Mouse (Mus musculus) stomach, embryonic 14.5 days (tissue): ENCODE measurements around the gene Gm17359. TPM values are rescaled to one million over a fixed set of nuclear protein-coding genes. Genes with fewer than 3 reads are reported as not detected.

Source experiments
- ATAC-seq: fragments of 200-750 bp; cut with Nextera tagmentation; 2 replicates; pipeline ENCODE4 v1.8.0; 2017; ENCODE audit warnings: low read depth, moderate TSS enrichment; ENCODE audit not compliant: insufficient number of reproducible peaks, insufficient read depth, low FRiP score
- H3K27ac ChIP-seq: fragments of 300-500 bp; sonication (generic); 2 replicates; pipeline ENCODE4 v1.5.1; 2014; ENCODE audit warnings: mild to moderate bottlenecking, low read length, moderate library complexity, mixed read lengths
- H3K27me3 ChIP-seq: fragments of 300-500 bp; sonication (generic); 2 replicates; pipeline ENCODE4 v1.6.1; 2014; ENCODE audit warnings: low read length, control low read depth, mixed read lengths; ENCODE audit not compliant: control insufficient read depth, insufficient read depth
- H3K36me3 ChIP-seq: fragments of 300-500 bp; sonication (generic); 2 replicates; pipeline ENCODE4 v1.6.1; 2014; ENCODE audit warnings: mild to moderate bottlenecking, control low read depth, low read length, moderate library complexity, mixed read lengths; ENCODE audit not compliant: control insufficient read depth, insufficient read depth
- H3K4me1 ChIP-seq: fragments of 300-500 bp; sonication (generic); 2 replicates; pipeline ENCODE4 v1.6.1; 2014; ENCODE audit warnings: low read length, control low read depth, mixed read lengths; ENCODE audit not compliant: control insufficient read depth, insufficient read depth
- H3K4me2 ChIP-seq: fragments of 300-500 bp; sonication (generic); replicated peaks from 2 replicates; pipeline ENCODE4 v1.6.1; 2014; ENCODE audit warnings: low read depth, low read length, control low read depth
- H3K4me3 ChIP-seq: fragments of 300-500 bp; sonication (generic); 2 replicates; pipeline ENCODE4 v1.5.1; 2014; ENCODE audit warnings: low read depth, low read length, control low read depth
- H3K9ac ChIP-seq: fragments of 300-500 bp; sonication (generic); replicated peaks from 2 replicates; pipeline ENCODE4 v1.6.1; 2014; ENCODE audit warnings: low read depth, mild to moderate bottlenecking, control low read depth, low read length, moderate library complexity, mixed read lengths
- H3K9me3 ChIP-seq: fragments of 300-500 bp; sonication (generic); 2 replicates; pipeline ENCODE4 v1.6.1; 2016; ENCODE audit warnings: low read depth, low read length, control low read depth; ENCODE audit not compliant: control insufficient read depth
- WGBS: fragments of 180-500 bp; shearing (Covaris S2); extraction: QIAGEN DNeasy Blood & Tissue Kit; methylation state at CpG from one replicate; pipeline ENCODE4 v1.1.7; 2014; 5-methylcytosine and 5-hydroxymethylcytosine counted together
- polyA plus RNA-seq: library from polyadenylated mRNA; unstranded; fragments of >200 nt; fragmentation: Nextera tagmentation; extraction: Ambion mirVana; gene quantifications from 2 replicates; pipeline ENCODE4 v1.2.1, GENCODE M21; 2014

Gm17359 gene
- polyA plus RNA-seq, 1 experiment from 2014 or later: not detected

- 85% methylated on average over 4 of the region's 4 CpGs for WGBS
Measured at GRCm38 (mm10) chr3:79297281-79297680, 39.2 kb upstream of the Gm17359 start.

GRCm38 (mm10) chr3:79299401-79299800 lies 37.1 kb upstream of the Gm17359 start:
- Histone ChIP-seq H3K27ac (no peak overlapping the region), H3K4me1 (no peaks in the 10 kb centered on the region), H3K27me3 (no peaks in the 10 kb centered on the region), H3K4me3 (no peak overlapping the region), H3K9me3 (no peaks in the 10 kb centered on the region), H3K4me2 (no peak overlapping the region), H3K36me3 (no peaks in the 10 kb centered on the region), H3K9ac (no peak overlapping the region)
- 83% methylated on average over 15 of the region's 15 CpGs for WGBS
- no peak for ATAC-seq

More at GRCm38 (mm10) chr3:79297281-79297680, 39.2 kb upstream of the Gm17359 start:
- H3K4me1 ChIP-seq: no peaks in the 10 kb centered on the region
- no peak overlapping the region for H3K27ac ChIP-seq
- no peak overlapping the region for H3K4me2 ChIP-seq
- H3K4me3 ChIP-seq: no peak overlapping the region
- H3K36me3 ChIP-seq: no peaks in the 10 kb centered on the region
- H3K27me3 ChIP-seq: no peaks in the 10 kb centered on the region
- no peak overlapping the region for H3K9ac ChIP-seq
- ATAC-seq: no peak
- H3K9me3 ChIP-seq: no peaks in the 10 kb centered on the region

GRCm38 (mm10) chr3:79308605-79309004 lies 27.9 kb upstream of the Gm17359 start:
- WGBS: 90% methylated on average over 4 of the region's 4 CpGs
- H3K4me2 ChIP-seq: no peak overlapping the region
- no peak overlapping the region for H3K9ac ChIP-seq
- H3K36me3 ChIP-seq: no peaks in the 10 kb centered on the region
- no peak for ATAC-seq
- no peak overlapping the region for H3K27ac ChIP-seq
- no peaks in the 10 kb centered on the region for H3K9me3 ChIP-seq
- H3K4me3 ChIP-seq: no peak overlapping the region
- no peaks in the 10 kb centered on the region for H3K27me3 ChIP-seq
- 0 out of 2 replicates have a peak, but pooled peaks cover 3% of the 10 kb centered on the region for H3K4me1 ChIP-seq

GRCm38 (mm10) chr3:79310184-79310583 lies 26.3 kb upstream of the Gm17359 start:
- Histone ChIP-seq H3K9ac (no peak overlapping the region), H3K4me1 (0 out of 2 replicates have a peak, but pooled peaks cover 3% of the 10 kb centered on the region), H3K4me2 (no peak overlapping the region), H3K27ac (no peak overlapping the region), H3K9me3 (no peaks in the 10 kb centered on the region), H3K36me3 (no peaks in the 10 kb centered on the region), H3K4me3 (no peak overlapping the region), H3K27me3 (no peaks in the 10 kb centered on the region)
- ATAC-seq: no peak
- 75% methylated on average over 7 of the region's 7 CpGs for WGBS

- Histone ChIP-seq H3K9me3 (no peaks in the 10 kb centered on the region), H3K4me1 (0 out of 2 replicates have a peak, but pooled peaks cover 3% of the 10 kb centered on the region), H3K9ac (no peak overlapping the region), H3K4me3 (no peak overlapping the region), H3K27me3 (no peaks in the 10 kb centered on the region), H3K27ac (no peak overlapping the region), H3K36me3 (no peaks in the 10 kb centered on the region), H3K4me2 (no peak overlapping the region)
- ATAC-seq: no peak
Measured at GRCm38 (mm10) chr3:79311895-79312294, 24.6 kb upstream of the Gm17359 start.

- H3K9me3 ChIP-seq: no peaks in the 10 kb centered on the region
- no peak for ATAC-seq
- 62% methylated on average over 10 of the region's 10 CpGs for WGBS
Measured at GRCm38 (mm10) chr3:79314006-79314698, 22.3 kb upstream of the Gm17359 start.

GRCm38 (mm10) chr3:79324697-79325526 lies 11.5 kb upstream of the Gm17359 start:
- Histone ChIP-seq H3K4me1 (peaks cover 18% of the 10 kb centered on the region; the same call in 1 of the 2 replicates), H3K4me3 (no peak overlapping the region), H3K9ac (no peak overlapping the region), H3K36me3 (no peaks in the 10 kb centered on the region), H3K9me3 (no peaks in the 10 kb centered on the region), H3K27ac (peak overlapping the region; percentile 63; the same call in 1 of the 2 replicates), H3K27me3 (no peaks in the 10 kb centered on the region), H3K4me2 (peak overlapping the region; percentile 28)
- WGBS: 14% methylated on average over 10 of the region's 10 CpGs
- ATAC-seq: peak; percentile 68

More at GRCm38 (mm10) chr3:79314006-79314698, 22.3 kb upstream of the Gm17359 start:
- Histone ChIP-seq H3K27me3 (no peaks in the 10 kb centered on the region), H3K4me3 (no peak overlapping the region), H3K36me3 (no peaks in the 10 kb centered on the region), H3K4me1 (0 out of 2 replicates have a peak, but pooled peaks cover 3% of the 10 kb centered on the region), H3K4me2 (no peak overlapping the region), H3K9ac (no peak overlapping the region), H3K27ac (no peak overlapping the region)

GRCm38 (mm10) chr3:79329691-79330315 lies 6.7 kb upstream of the Gm17359 start:
- Histone ChIP-seq H3K9me3 (no peaks in the 10 kb centered on the region), H3K27me3 (no peaks in the 10 kb centered on the region), H3K4me2 (no peak overlapping the region), H3K27ac (peak overlapping the region; percentile 28; the same call in 1 of the 2 replicates), H3K9ac (no peak overlapping the region), H3K4me1 (peaks cover 10% of the 10 kb centered on the region; the same call in 1 of the 2 replicates), H3K36me3 (no peaks in the 10 kb centered on the region), H3K4me3 (no peak overlapping the region)
- 24% methylated on average over 8 of the region's 8 CpGs for WGBS
- 0 out of 2 replicates have a peak, but pooled peaks have one; percentile 50 for ATAC-seq
